Comparison of ENCODE assay signal across 22 mouse cellular contexts in the genomic region with DNA sequence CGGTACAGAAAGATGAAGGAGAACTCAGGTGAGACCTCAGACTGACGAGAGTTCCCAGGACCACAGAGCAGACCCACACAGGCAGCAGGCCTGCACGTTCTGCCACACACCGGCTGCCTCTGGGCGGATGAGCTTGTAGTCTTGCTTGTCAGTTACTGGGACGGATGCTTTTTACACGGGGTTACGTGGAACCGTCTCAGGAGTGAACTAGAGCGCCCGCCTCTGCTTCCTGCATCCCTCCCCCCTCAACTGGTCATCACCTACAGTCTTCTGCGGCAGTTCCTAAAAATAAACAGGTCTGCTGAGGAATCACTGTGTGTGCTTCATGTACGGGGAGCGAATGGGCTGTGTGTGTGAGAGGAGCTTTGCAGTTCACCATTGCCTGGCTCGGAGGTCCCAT. TPM values are rescaled to one million over a fixed set of nuclear protein-coding genes. Genes with fewer than 3 reads are reported as not detected.
DNase-seq lines count a peak whose midpoint lies in the region; ATAC-seq lines count a peak whose summit lies in the region.
"Had no signal": no experiment of that assay in that cellular context is flagged by ENCODE, and none has a peak within 500 bp of the region (broad histone marks: within the 10 kb centered on the region; RNA-seq: fewer than 3 reads in every experiment).

No protein-coding gene starts in this region.

- H3K27ac ChIP-seq in heart, embryonic 11.5 days (ENCODE audit: low read depth, low read length), result no peak overlapping the region
- no peak overlapping the region for H3K27ac ChIP-seq in midbrain, embryonic 11.5 days (ENCODE audit: low read depth, low read length)
- no peak overlapping the region for H3K27ac ChIP-seq in midbrain, embryonic 16.5 days (ENCODE audit: low read length)
- H3K27ac ChIP-seq in kidney, embryonic 15.5 days, result no peak overlapping the region
- H3K27ac ChIP-seq: embryonic facial prominence, embryonic 13.5 days; forebrain, embryonic 15.5 days; limb, embryonic 10.5 days; stomach, postnatal 0 days had no signal

- no peaks in the 10 kb centered on the region for H3K9me3 ChIP-seq in heart, embryonic 11.5 days (replicated peaks; ENCODE audit: control insufficient read depth, low read length)
- H3K9me3 ChIP-seq in midbrain, embryonic 11.5 days (ENCODE audit: control insufficient read depth, low read length), result no peaks in the 10 kb centered on the region
- no peaks in the 10 kb centered on the region for H3K9me3 ChIP-seq in midbrain, embryonic 16.5 days (replicated peaks; ENCODE audit: control insufficient read depth, low read length, poor library complexity, severe bottlenecking)
- no peaks in the 10 kb centered on the region for H3K9me3 ChIP-seq in kidney, embryonic 15.5 days (replicated peaks)
- H3K9me3 ChIP-seq: embryonic facial prominence, embryonic 13.5 days; forebrain, embryonic 15.5 days; limb, embryonic 10.5 days had no signal

- H3K9ac ChIP-seq in heart, embryonic 11.5 days (ENCODE audit: low read depth, low read length), result no peak overlapping the region
- H3K9ac ChIP-seq in midbrain, embryonic 11.5 days (ENCODE audit: low read length), result no peak overlapping the region
- no peak overlapping the region for H3K9ac ChIP-seq in midbrain, embryonic 16.5 days (ENCODE audit: low read depth, low read length)
- H3K9ac ChIP-seq in kidney, embryonic 15.5 days, result no peak overlapping the region
- H3K9ac ChIP-seq: embryonic facial prominence, embryonic 13.5 days; forebrain, embryonic 15.5 days had no signal

- no peak for ATAC-seq in heart, embryonic 11.5 days (replicated peaks; ENCODE audit: insufficient number of reproducible peaks, low FRiP score, low TSS enrichment)
- 0 out of 2 replicates have a peak, but pooled peaks have one; percentile 14 for ATAC-seq in midbrain, embryonic 11.5 days (ENCODE audit: low FRiP score)
- no peak for ATAC-seq in midbrain, embryonic 16.5 days
- no peak for ATAC-seq in kidney, embryonic 15.5 days (replicated peaks; ENCODE audit: low FRiP score)
- ATAC-seq: forebrain, embryonic 15.5 days had no signal

- H3K36me3 ChIP-seq in heart, embryonic 11.5 days (ENCODE audit: control insufficient read depth, insufficient read depth, low read length), result 0 out of 2 replicates have a peak, but pooled peaks cover 3% of the 10 kb centered on the region
- H3K36me3 ChIP-seq in midbrain, embryonic 11.5 days (ENCODE audit: control insufficient read depth, insufficient read depth, low read length), result peaks cover 9% of the 10 kb centered on the region
- peaks cover 21% of the 10 kb centered on the region for H3K36me3 ChIP-seq in midbrain, embryonic 16.5 days (ENCODE audit: control insufficient read depth, insufficient read depth, low read length)
- H3K36me3 ChIP-seq in kidney, embryonic 15.5 days, result peaks cover 65% of the 10 kb centered on the region

- no peak overlapping the region for H3K4me3 ChIP-seq in heart, embryonic 11.5 days (ENCODE audit: low read depth, low read length)
- no peak overlapping the region for H3K4me3 ChIP-seq in midbrain, embryonic 11.5 days (ENCODE audit: low read depth, low read length)
- H3K4me3 ChIP-seq in midbrain, embryonic 16.5 days (ENCODE audit: low read depth, low read length), result no peak overlapping the region
- H3K4me3 ChIP-seq in kidney, embryonic 15.5 days (replicated peaks), result no peak overlapping the region
- H3K4me3 ChIP-seq: embryonic facial prominence, embryonic 13.5 days; forebrain, embryonic 15.5 days; limb, embryonic 10.5 days had no signal

- peaks cover 26% of the 10 kb centered on the region for H3K4me1 ChIP-seq in heart, embryonic 11.5 days (ENCODE audit: control insufficient read depth, insufficient read depth, low read length)
- no peaks in the 10 kb centered on the region for H3K4me1 ChIP-seq in midbrain, embryonic 11.5 days (ENCODE audit: control insufficient read depth, insufficient read depth, low read length)
- H3K4me1 ChIP-seq in midbrain, embryonic 16.5 days (ENCODE audit: control insufficient read depth, insufficient read depth, low read length), result 0 out of 2 replicates have a peak, but pooled peaks cover 3% of the 10 kb centered on the region
- H3K4me1 ChIP-seq in kidney, embryonic 15.5 days, result no peaks in the 10 kb centered on the region; the same call in 1 of the 2 replicates
- H3K4me1 ChIP-seq: embryonic facial prominence, embryonic 13.5 days; limb, embryonic 10.5 days had no signal

- H3K27me3 ChIP-seq in heart, embryonic 11.5 days (ENCODE audit: control insufficient read depth, insufficient read depth, low read length), result no peaks in the 10 kb centered on the region
- H3K27me3 ChIP-seq in midbrain, embryonic 11.5 days (ENCODE audit: control insufficient read depth, insufficient read depth, low read length), result no peaks in the 10 kb centered on the region
- no peaks in the 10 kb centered on the region for H3K27me3 ChIP-seq in midbrain, embryonic 16.5 days (ENCODE audit: control insufficient read depth, insufficient read depth, low read depth, low read length)
- H3K27me3 ChIP-seq in kidney, embryonic 15.5 days, result no peaks in the 10 kb centered on the region
- H3K27me3 ChIP-seq: embryonic facial prominence, embryonic 13.5 days; forebrain, embryonic 15.5 days had no signal

- H3K4me2 ChIP-seq in heart, embryonic 11.5 days, result peak overlapping the region; percentile 27; the same call in 1 of the 2 replicates
- no peak overlapping the region for H3K4me2 ChIP-seq in midbrain, embryonic 11.5 days
- no peak overlapping the region for H3K4me2 ChIP-seq in midbrain, embryonic 16.5 days (ENCODE audit: low read length)
- H3K4me2 ChIP-seq in kidney, embryonic 15.5 days, result no peak overlapping the region
- H3K4me2 ChIP-seq: embryonic facial prominence, embryonic 13.5 days; forebrain, embryonic 15.5 days; liver, embryonic 11.5 days had no signal

- DNase-seq in heart, postnatal 36 days, result no peak
- no peak for DNase-seq in midbrain, embryonic 11.5 days (ENCODE audit: low spot score, missing footprints)
- peak; percentile 76 for DNase-seq in naive thymus-derived CD4-positive, alpha-beta T cell, adult 2 months (ENCODE audit: low read depth)
- DNase-seq in thymus, postnatal 4 days, result peak; percentile 67
- no peak for DNase-seq in liver
- DNase-seq: adrenal gland, adult 8-10 months; gastrocnemius, postnatal 14 days; kidney, adult 8-10 months; kidney, postnatal 36 days; layer of hippocampus, adult 9-11 months; lung, adult 18-20 months; lung, postnatal 14 days; retina, postnatal 1 day; right cerebral cortex, postnatal 4 days had no signal

- 66% methylated on average over 15 of the region's 15 CpGs for WGBS in heart, embryonic 11.5 days (ENCODE audit: insufficient replicate concordance)
- WGBS in midbrain, embryonic 11.5 days, result 95% methylated on average over 15 of the region's 15 CpGs
- WGBS in midbrain, embryonic 16.5 days, result 95% methylated on average over 15 of the region's 15 CpGs
- 88% methylated on average over 15 of the region's 15 CpGs for WGBS in kidney, embryonic 15.5 days

- intact Hi-C loops in heart, postnatal 36 days (cut with DNase I), result no loop called here

RNA-seq across cellular contexts. Expression of gene Bach1, which starts 24.7 kb away (rescaled TPM):
- polyA plus RNA-seq in heart, embryonic 11.5 days (2014; fragmentation: Nextera tagmentation; extraction: Ambion mirVana), result 11.2 and 13.1 TPM in 2 replicates
- total RNA-seq in heart, postnatal 36 days (2021), result 10 to 100 TPM; 31.3 to 33.1 TPM
- 19.2 and 19.3 TPM in 2 replicates for polyA plus RNA-seq in midbrain, embryonic 11.5 days (2014; fragmentation: Nextera tagmentation; extraction: Ambion mirVana)
- polyA plus RNA-seq in midbrain, embryonic 16.5 days (2015; fragmentation: Nextera tagmentation; extraction: Ambion mirVana), result 14.3 and 15.9 TPM in 2 replicates
- 11.0 and 13.6 TPM in 2 replicates for polyA plus RNA-seq in kidney, embryonic 15.5 days (2015; fragmentation: Nextera tagmentation; extraction: Ambion mirVana)

Comparison
In these comparisons a context has a peak if more than half of its experiments do, and no peak if none do; other contexts are left out.
1. DNase-seq: peak in naive thymus-derived CD4-positive, alpha-beta T cell, adult 2 months (single experiment) and thymus, postnatal 4 days (single experiment); none in heart, postnatal 36 days (0 of 2), midbrain, embryonic 11.5 days (single experiment) and liver (single experiment).